Mouse (Mus musculus) ES-Bruce4 (cell line): ENCODE data around the gene Alms1. TPM values are rescaled to one million over a fixed set of nuclear protein-coding genes. Genes with fewer than 3 reads are reported as not detected.

Experiments used
- H3K27ac ChIP-seq: 2 replicates; pipeline ENCODE4 v1.5.1; 2012; ENCODE audit warnings: low read length, inconsistent platforms; ENCODE audit not compliant: insufficient read depth
- H3K27me3 ChIP-seq: 2 replicates; pipeline ENCODE4 v1.6.1; 2012; ENCODE audit warnings: mild to moderate bottlenecking, low read length, inconsistent platforms; ENCODE audit not compliant: control insufficient read depth, poor library complexity, insufficient read depth, severe bottlenecking
- H3K36me3 ChIP-seq: 2 replicates; pipeline ENCODE4 v1.6.1; 2012; ENCODE audit warnings: inconsistent platforms, mild to moderate bottlenecking, low read length, moderate library complexity; ENCODE audit not compliant: control insufficient read depth, poor library complexity, insufficient read depth, severe bottlenecking
- H3K4me1 ChIP-seq: one replicate; pipeline ENCODE4 v1.8.1; 2011; ENCODE audit warnings: low read length; ENCODE audit not compliant: control insufficient read depth, insufficient read depth
- H3K4me3 ChIP-seq: 2 replicates; pipeline ENCODE4 v1.5.1; 2011; ENCODE audit warnings: low read depth, mild to moderate bottlenecking, low read length
- H3K9ac ChIP-seq: 2 replicates; pipeline ENCODE4 v1.6.1; 2012; ENCODE audit warnings: low read depth, mild to moderate bottlenecking, inconsistent platforms; ENCODE audit not compliant: poor library complexity, severe bottlenecking
- H3K9me3 ChIP-seq: replicated peaks from 2 replicates; pipeline ENCODE4 v1.6.1; 2012; ENCODE audit warnings: mild to moderate bottlenecking, low read length, inconsistent platforms; ENCODE audit not compliant: control insufficient read depth, poor library complexity, insufficient read depth, severe bottlenecking
- CTCF ChIP-seq: IDR thresholded peaks from one replicate; pipeline ENCODE4 v1.8.1; 2011; ENCODE audit warnings: low read depth, low read length
- EP300 ChIP-seq: IDR thresholded peaks from 2 replicates; pipeline ENCODE4 v1.6.1; 2011; ENCODE audit warnings: low read depth, low read length; ENCODE audit not compliant: insufficient read depth
- POLR2A ChIP-seq: IDR thresholded peaks from one replicate; pipeline ENCODE4 v1.8.1; 2011; ENCODE audit warnings: low read length; ENCODE audit not compliant: insufficient read depth
- polyA plus RNA-seq: library from polyadenylated mRNA; stranded (reverse); fragments of >200 nt; gene quantifications from 2 replicates; pipeline ENCODE4 v1.2.4, GENCODE M21; 2011; ENCODE audit warnings: low read depth; ENCODE audit not compliant: missing spikeins, insufficient read depth, insufficient read length

Gene Alms1
- polyA plus RNA-seq, 1 experiment: 21.0 TPM

- TF ChIP-seq CTCF: no peak
- TF ChIP-seq POLR2A: no peak
- no peak for TF ChIP-seq EP300
- Histone ChIP-seq H3K9ac (no peak overlapping the region), H3K27ac (no peak overlapping the region), H3K9me3 (no peaks in the 10 kb centered on the region), H3K27me3 (no peaks in the 10 kb centered on the region), H3K4me1 (no peaks in the 10 kb centered on the region), H3K4me3 (no peak overlapping the region), H3K36me3 (no peaks in the 10 kb centered on the region)
These were observed 5.6 kb upstream of the Alms1 start for GRCm38 (mm10) chr6:85581688-85582087.

GRCm38 (mm10) chr6:85584612-85585011 lies 2.7 kb upstream of the Alms1 start:
- H3K27ac ChIP-seq: no peak overlapping the region
- no peaks in the 10 kb centered on the region for H3K9me3 ChIP-seq
- no peak overlapping the region for H3K9ac ChIP-seq
- H3K27me3 ChIP-seq: no peaks in the 10 kb centered on the region
- H3K4me1 ChIP-seq: no peaks in the 10 kb centered on the region
- H3K4me3 ChIP-seq: no peak overlapping the region
- no peaks in the 10 kb centered on the region for H3K36me3 ChIP-seq
- TF ChIP-seq EP300 (no peak), POLR2A (no peak), CTCF (no peak)

- no peak overlapping the region for H3K27ac ChIP-seq
- no peaks in the 10 kb centered on the region for H3K4me1 ChIP-seq
- no peaks in the 10 kb centered on the region for H3K27me3 ChIP-seq
- TF ChIP-seq CTCF (peak; percentile 37), EP300 (no peak)
- H3K4me3 ChIP-seq: no peak overlapping the region
- no peak overlapping the region for H3K9ac ChIP-seq
- no peaks in the 10 kb centered on the region for H3K36me3 ChIP-seq
- no peaks in the 10 kb centered on the region for H3K9me3 ChIP-seq
These were observed 445 bp upstream of the Alms1 start for GRCm38 (mm10) chr6:85586805-85587367.

- H3K27ac ChIP-seq: no peak overlapping the region
- peak overlapping the region; percentile 94 for H3K4me3 ChIP-seq
- H3K9me3 ChIP-seq: no peaks in the 10 kb centered on the region
- TF ChIP-seq POLR2A: no peak
- TF ChIP-seq EP300: no peak
- no peak for TF ChIP-seq CTCF
- peak overlapping the region; percentile 70 for H3K9ac ChIP-seq
- H3K36me3 ChIP-seq: no peaks in the 10 kb centered on the region
- H3K4me1 ChIP-seq: no peaks in the 10 kb centered on the region
- no peaks in the 10 kb centered on the region for H3K27me3 ChIP-seq
These were observed 833 bp downstream of the Alms1 start for GRCm38 (mm10) chr6:85588164-85588563.

GRCm38 (mm10) chr6:85588568-85588967 lies 1.2 kb downstream of the Alms1 start:
- Histone ChIP-seq H3K36me3 (no peaks in the 10 kb centered on the region), H3K27me3 (no peaks in the 10 kb centered on the region), H3K9me3 (no peaks in the 10 kb centered on the region), H3K9ac (peak overlapping the region; percentile 70), H3K27ac (no peak overlapping the region), H3K4me3 (no peak overlapping the region), H3K4me1 (no peaks in the 10 kb centered on the region)
- TF ChIP-seq CTCF: no peak
- TF ChIP-seq EP300: no peak
- TF ChIP-seq POLR2A: no peak

GRCm38 (mm10) chr6:85590116-85590515 lies 2.8 kb downstream of the Alms1 start:
- TF ChIP-seq CTCF: no peak
- TF ChIP-seq POLR2A: no peak
- no peak for TF ChIP-seq EP300
- Histone ChIP-seq H3K9ac (no peak overlapping the region), H3K36me3 (no peaks in the 10 kb centered on the region), H3K27ac (no peak overlapping the region), H3K27me3 (no peaks in the 10 kb centered on the region), H3K9me3 (no peaks in the 10 kb centered on the region), H3K4me3 (no peak overlapping the region), H3K4me1 (no peaks in the 10 kb centered on the region)
